Mouse (Mus musculus) lung, postnatal 14 days (tissue): ENCODE data around the gene Trdmt1.
A peak's percentile ranks its signal among the peaks of the same experiment; 100 is the strongest.

Experiments
- DNase-seq: peaks from one replicate; pipeline ENCODE4 v3.0.0; 2021

Gene Trdmt1

DNA sequence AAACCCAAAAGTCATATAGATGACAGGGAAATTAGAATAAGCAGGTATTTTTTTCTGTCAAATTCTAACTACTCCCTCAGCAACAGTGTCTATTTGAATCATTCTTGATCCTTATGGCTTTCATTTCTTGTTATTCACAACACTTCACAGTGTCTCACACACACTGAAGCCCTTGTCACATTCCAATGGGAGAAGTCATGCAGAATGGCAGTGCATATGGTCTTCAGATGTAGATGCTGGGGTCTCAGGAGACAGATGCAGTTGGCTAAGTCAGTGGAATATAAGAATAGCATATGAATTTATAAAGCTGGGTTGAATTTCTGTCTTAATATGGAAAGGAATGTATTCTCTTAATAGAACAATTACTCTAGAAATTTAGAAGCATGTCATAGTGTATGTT lies 11.8 kb upstream of the Trdmt1 start:
- DNase-seq: no peak

DNA sequence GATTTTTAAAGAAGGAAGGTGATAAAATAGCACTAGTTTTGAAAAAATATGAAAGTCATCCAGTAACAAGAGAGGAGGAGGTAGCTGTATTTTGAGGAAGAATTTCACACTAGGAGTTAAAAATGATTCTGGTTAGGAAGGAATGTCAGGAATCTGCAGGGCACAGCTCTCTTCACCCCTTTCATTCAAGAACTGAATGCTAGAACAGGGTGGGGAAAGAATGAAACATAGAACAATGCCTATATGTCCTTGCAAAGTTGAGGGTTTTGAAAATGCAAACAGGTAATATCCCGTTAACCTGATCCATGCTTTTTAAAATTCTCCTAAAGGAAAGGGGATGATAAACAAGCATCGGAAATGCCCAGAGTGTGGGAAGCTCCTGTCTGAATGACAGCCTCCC lies 9.5 kb upstream of the Trdmt1 start:
- DNase-seq: no peak

DNA sequence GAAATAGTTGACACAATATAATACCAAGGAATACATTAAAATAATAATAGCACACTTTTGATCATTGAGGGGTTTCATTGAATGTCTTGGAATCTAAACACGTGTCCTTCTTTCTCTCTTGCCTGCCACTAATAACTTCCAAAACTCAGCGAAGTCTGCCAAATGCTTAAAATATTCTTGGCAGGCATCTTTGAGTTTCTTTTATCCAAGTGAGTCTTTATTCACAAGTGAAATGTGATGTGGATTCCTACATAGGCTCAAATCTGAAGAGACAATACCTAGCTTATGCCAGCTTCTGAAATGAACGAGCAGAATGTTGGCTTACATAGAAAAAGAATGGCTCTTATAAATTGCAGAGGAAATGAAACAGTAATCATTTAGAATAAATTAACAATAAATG lies 4.3 kb upstream of the Trdmt1 start:
- no peak for DNase-seq

DNA sequence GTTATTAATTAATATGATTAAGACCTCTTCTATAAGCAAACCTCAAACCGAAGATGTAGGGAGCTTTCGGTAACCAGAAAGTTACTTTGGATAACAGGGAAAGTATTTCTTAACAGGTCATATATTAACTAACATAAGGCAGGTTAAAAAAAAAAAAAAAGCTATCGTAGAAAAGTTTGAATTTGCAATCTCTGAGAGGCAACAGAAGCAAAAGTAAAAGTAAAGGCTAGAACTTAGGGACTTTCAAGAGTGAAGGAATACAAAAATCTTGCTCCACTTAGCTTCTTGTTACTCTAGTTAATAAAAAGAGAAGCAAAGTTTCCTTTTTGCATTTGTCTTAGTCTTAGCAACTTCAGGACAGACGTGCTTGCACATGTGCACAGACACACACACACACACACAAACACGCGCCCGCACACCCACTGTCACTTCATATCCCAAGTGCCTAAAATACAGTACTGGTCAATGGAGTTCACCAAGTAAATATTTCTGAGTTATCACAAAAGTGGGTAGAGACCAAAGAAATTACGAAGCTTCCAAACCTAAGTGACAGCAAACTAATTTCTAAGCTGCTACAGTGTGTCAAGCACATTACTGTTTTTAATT lies 846 bp downstream of the Trdmt1 start:
- DNase-seq: no peak

DNA sequence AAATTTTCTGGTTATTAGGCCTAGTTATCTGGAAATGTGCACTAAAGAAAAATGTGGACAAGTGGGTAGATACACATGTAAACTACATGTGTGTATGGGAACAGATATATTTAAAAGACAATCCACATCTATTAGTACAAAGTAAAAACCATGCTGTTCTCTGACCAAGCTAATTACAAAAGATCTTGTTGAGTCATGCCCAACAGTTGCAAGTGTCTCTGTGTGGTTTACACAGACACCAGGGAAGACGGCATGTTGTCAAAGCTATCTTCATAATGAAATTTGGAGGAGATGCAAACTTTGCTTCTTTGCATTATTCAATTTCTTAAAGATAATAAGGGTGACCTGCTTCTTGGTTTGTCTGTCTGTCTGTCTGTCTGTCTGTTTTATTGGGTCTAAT lies 4.6 kb downstream of the Trdmt1 start:
- DNase-seq: no peak

DNA sequence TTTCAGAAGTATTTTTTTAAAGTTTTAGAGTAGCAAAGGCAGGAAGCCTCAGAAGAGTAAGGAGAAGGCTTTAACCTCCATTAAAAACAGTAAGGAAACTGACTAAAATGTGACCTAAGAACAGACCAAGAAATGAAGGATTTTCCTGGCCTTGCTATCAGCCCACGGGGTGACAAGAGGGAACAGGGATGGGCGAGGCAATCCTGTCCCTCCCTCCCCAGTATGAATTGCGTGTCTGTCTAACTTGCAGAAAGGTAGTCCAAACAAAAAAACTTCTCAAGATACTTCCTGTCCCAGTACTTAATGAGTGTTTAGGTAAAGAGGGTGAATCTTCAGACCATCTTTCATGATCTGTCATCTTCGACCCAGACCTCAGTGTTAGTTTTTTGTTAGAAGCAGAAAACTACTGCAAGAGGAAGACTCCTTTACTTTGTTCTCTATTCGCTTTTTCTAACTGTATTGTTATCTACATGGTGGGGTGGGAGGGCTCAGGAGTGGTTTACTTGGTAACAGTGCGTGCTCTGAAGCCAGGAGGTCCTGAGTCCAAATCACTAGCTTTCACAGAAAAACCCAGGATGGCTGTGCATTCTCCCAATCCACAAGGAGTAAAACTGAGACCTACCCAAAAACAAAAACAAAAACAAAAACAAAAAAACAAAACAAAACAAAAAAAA lies 5.6 kb downstream of the Trdmt1 start:
- DNase-seq: no peak

DNA sequence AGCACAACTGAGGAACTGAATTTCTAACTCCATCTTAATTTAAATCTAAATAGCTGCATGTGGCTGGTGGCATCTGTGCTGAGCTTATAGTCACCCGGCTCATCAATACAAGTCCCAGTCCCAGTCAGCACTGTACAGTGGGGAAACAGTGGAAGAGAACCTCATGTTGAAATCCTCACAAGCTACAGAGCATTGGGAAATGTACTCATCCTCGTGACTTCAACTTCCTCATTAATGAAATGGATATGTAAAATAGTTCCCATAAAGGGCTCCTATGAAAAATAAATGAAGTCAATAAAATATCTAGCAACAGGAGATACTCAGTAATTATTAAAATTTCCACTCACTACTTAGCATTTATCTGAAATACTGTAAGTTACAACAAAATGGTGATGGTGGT lies 6.2 kb downstream of the Trdmt1 start:
- no peak for DNase-seq

DNA sequence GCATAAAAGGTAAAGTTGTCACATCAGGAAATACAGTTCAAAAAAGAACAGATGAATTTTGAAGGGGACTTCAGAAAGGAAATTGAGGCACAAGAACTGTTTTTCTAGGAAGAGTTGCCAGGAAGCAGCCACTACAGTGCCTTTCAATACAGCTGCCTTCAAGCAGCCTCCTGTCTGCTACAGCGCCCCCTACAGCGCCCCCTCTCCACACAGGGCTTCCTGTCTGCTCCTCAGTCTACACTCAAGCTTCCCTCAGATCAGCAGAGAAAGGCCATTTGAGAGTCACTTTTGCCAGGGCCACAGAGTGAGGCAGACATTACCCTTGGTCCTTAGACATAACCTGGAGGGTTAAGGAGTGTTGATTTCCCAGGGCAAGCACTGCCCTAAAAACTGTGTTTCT lies 6.7 kb downstream of the Trdmt1 start:
- DNase-seq: peak; percentile 49

DNA sequence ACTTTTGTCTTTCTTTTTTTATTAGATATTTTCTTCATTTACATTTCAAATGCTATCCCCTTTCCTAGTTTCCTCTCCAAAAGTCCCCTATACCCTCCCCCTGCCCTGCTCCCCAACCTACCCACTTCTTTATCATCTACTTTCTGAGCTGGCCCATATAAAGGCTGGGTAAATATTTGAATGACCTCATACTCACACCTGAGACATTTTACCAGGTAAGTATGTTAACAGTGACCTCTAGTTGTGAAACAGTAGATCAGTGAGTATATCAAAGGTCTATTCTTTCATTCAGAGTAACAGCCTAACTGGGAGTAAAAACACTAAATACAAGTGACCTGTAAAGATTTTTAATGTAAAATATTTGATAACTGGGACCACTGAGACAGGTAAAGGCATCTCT lies 7.7 kb downstream of the Trdmt1 start:
- DNase-seq: no peak

DNA sequence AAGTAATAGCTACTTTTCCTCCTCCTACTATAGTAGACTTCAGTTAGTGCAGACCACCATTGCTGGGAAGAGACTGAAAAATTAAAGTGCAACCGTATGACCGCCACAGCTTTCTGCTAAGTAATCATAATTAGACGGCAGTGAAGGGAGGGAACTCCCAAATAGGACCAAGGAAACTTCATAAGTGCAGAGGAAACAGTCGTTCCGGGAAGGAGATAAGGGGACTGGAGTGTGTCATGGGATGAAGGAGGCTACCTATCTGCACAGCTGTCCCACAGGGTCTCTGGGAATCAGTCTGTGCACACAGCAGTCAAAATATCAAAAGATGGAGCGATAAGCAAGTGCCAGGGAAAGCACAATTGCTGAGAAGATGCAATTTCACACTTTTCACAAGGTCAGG lies 13.8 kb downstream of the Trdmt1 start:
- DNase-seq: no peak

DNA sequence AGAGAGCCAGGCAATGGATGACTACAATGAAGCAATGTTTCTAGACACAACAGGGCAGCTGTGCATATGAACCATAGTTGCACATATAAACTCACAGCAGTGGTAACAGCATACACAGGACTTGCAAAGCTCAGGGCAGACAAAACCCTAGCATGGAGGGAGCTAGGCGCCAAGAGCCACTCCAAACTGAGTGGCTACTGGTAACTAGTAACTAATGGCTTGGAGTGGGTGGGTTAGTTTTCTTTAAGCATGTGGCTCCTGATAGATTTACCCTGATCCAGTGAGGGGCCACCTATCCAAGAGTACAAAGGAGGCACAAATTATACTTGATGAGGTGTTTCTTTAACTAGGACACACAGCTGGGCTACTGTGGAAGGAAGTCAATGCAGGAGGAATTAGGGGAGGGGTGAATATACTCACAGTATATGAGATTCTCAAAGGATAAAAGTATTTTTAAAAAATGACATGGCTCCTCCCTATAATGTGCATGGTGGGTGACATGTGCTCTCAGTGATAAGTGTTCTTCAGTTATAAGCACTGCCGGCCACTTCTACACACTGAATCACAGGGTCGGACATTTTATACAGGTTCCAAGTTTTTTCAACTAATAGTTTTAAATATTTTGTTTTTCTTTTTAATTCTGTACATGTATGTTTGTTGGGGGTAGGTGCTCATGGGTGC lies 15.1 kb downstream of the Trdmt1 start:
- DNase-seq: no peak

DNA sequence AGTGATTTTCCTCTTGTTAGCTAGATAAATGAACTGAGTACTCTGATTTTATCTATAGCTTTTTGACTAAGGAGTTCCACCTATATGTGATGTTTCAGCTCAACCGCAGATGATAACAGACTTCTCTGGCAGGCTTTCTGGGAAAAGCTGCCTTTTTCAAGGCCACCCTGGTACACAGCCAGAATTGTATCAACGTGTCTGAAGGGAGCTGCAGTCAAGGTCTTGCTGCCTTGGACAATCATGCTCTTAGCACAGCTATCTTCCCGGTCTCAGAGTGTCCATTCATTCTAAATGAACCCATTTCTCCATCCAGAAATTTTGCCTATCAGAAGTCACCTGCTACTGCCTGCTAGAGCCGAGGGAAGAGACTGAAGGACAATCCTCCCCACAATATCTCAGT lies 16.9 kb downstream of the Trdmt1 start:
- peak; percentile 19 for DNase-seq

DNA sequence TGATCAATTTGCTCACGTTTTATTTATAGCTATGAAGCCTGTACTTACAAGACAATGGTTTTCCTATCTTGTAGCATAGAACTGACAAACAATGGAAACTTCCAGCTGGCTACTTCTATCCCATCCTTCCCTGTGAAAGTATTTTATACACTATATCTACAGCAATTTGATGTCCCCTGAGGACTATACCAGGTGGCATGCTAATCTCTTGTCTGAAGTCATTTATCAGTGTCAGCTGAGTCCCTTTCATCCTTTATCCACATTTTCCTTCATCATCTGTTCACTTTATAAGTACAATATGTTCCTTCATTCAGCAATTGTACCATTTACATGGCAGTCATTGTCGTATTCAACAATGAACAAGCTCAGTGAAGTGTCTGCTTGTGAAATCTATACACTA lies 17.3 kb downstream of the Trdmt1 start:
- DNase-seq: no peak

DNA sequence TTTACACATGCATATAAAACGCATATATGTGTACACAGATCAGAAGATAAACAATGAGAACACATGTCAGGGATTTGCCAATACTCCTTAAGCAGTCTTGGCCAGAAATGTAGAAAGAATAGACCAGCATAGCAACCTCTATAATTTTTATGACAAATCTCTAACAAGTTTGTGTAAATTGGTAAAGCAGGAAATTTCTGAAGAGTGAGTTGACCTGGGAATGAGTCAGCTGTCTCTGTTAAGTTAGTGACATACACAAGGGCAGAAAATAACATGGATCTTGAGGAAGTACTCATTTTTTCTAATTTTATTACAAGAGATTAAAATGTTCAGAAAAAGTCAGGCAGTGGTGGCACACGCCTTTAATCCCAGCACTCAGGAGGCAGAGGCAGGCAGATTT lies 18.3 kb downstream of the Trdmt1 start:
- no peak for DNase-seq

DNA sequence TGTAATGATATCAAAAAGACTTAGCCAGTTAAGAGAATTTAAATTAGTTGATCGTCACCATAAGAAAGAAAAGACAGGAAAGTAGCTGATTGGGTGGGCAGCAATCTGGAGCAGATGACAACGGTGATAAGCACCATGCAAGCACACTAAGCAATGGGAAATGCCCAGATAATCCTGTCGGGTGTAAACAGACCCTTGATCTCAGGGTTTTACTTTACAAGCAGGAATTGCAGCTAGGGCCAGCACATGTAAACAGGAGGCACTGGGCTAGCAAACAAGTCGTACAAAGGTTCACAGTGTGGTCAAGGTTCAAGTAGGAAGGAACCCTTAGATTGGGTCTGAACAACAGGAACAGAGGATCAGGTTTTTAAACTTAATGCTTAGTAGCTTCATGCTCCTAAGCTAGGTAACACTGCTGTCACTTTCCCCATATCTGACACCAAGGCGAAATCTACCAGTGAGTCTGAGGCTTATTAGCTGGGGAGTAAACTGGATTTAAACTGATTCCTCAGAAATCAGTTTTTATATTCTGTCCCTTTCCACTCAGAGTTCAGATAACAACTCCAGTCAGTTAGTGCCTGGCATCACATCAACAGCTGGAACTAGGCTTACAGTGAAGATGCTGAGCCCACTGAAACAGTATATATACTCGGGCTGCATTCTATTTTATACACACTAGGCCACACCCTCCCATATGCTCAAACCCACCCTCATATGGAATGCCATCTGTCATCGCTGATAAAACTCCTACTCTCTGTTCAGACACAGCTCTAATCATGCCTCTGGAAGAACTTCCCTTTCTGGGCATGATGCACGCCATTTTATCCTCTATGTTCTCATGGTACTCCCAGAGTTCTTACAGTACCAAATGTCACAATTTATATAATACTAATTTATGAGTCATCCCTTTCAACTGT lies 20.7 kb downstream of the Trdmt1 start:
- no peak for DNase-seq

DNA sequence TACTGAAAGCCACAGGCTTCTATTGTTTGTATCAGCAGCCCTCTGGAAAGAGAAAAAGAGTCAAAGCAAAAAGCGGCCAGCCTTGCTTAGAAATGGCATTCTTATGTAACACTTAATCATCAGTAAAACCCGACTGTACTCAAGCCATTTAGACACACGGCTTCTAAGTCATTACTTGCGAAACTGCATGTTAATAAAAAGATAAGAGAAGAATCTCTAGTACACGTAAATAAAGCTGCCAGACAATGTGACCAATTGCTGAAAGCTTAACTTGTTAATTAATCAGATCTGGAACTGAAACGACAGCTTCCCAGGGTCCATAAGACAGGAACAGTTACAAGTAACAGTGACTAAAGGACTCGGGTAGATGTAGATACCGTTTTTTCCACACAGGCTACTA lies 22.4 kb downstream of the Trdmt1 start:
- no peak for DNase-seq

DNA sequence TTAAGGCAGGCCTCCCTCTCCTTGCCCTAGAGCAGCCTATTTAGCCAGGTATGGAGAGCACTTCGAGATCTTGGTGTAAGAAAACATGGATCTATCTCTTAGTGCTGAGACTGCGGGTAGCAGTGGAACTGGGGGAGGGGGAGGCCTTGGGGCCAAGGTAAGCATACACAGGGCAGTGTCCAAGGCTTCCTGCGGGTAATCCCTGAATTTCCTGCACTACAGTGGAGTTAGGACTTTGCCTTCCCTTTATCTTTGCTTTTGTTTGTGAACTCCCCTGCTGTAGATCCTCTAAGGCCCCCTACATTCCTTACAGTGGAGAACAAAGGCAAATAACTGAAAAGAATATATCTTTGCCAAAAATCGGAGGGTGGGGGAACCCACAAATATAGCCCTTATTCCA lies 29.5 kb downstream of the Trdmt1 start:
- no peak for DNase-seq

DNA sequence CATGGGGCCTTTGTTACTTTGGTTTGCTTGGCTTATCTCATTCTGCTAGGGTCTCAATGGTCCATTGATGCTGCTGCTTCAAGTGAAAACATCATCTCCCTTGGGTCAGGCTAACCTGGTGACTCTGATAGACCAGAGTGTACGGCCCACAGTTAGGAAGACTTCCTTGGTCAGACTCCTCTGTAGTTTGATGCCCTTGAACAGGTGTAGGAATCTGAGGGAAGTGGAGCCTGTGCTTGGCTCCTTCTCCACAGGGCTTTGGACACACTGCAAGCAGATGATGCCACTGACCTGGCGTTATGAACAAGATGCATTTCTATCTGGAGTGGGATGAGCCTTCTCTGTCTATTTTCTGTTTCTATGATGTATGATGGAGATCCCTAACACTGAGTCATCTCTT lies 41.8 kb downstream of the Trdmt1 start:
- DNase-seq: no peak

DNA sequence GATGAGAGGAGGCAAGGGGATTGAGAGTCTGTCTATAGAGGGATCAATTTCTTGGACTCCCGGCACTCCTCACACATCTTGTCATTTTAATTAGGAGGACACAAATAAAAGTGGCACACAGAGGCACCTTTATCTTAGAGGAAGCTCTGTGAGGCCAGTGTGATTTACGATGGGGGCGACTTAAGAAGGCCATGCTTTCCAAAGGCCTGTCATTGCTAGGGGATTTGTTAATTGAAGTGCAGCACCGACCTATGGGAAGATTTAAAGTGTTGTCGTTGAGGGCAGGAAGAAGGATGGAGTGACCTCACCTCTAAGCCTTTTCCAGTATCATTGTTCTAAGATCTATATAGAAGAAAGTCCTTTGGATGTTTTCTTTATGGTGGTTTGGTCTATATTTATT lies 42.9 kb downstream of the Trdmt1 start:
- DNase-seq: no peak

DNA sequence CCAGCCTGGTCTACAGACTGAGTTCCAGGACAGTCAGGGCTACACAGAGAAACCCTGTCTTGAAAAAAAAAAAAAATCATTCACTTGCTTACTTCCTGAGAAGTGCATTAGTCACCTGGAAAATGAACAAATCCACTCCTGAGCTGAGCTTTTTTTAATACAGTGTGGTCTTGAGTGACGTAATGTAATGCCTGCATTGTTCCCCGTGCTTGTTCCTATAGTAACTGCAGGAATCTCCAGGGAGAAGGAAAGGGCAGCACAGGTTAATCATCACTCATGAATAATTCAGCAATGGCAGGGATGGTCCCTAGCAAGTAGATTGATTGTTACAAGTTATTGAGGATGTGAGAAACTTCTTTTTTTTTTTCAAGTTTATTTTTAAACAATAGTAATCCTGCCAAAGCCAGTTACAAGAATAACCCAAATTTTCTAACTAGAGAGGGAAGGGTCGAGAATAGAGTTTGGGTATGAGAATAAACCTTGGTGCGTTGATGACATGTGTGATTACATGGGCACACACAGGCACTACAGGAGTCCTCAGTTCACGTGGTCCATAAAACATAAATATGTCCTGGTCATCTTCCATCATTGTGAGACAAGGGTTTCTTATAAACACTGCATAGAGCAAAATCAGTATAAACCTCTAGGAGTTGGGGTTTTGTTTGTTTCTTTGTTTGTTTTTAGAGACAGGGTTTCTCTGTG lies 44.0 kb downstream of the Trdmt1 start:
- DNase-seq: no peak

DNA sequence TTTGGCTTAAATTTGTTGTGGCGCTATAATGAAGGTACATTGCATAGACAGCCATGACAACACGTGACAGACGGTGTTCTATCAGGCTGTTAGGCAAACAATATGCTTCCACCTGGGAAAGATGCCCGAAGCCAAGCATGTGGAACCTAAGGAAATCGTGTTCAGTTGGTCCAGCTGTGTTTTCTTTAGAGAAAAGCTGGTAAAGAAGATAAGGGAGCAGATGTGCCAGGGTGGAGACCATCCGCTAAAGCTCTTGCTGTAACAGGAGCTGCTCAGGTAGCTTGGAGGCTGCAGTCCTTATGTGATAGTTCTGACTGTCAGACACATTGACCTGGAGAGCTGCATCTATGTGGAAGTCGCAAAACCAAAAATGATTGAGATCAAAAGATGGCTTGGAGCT lies 45.3 kb downstream of the Trdmt1 start:
- no peak for DNase-seq

DNA sequence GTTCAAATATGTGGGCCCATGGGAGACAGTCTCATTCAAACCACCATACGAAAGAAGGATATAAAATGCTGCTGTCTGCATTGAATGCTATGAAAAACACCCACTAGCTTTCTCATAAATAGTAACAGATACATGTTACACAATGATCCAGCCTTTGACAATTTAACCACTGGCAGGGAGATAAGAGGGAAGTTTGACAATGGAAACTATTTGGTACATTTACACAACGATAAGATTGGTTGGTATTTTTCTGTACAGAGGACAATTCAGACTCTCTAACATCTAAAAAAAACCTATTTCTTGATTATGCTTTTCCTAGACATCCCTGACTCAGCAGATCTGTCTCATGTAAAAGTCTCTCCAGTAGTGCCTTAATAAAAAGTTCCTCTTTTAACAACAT lies 48.4 kb downstream of the Trdmt1 start:
- DNase-seq: no peak

DNA sequence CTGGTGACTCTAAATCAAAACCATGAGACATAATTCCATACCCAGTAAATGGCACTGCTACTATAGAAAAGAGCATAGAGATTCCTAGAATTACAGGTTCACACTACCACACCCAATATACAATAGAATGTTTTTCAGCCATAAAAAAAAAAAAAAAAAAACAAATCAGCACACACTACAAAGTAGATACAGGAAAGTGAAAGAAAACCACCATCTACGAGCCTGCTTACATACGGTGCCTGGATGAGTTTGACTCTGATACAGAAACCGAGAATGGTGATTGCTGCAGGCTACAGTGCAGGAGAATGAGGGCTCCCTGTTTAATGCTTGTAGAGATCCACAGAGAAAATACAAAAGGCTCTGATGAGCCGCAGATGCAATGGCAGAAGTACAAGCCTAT lies 51.5 kb downstream of the Trdmt1 start:
- DNase-seq: no peak
